Mouse (Mus musculus): ENCODE data around the gene Tmod1. TPM values are rescaled to one million over a fixed set of nuclear protein-coding genes. Genes with fewer than 3 reads are reported as not detected.

Tmod1 gene
- polyA plus RNA-seq, 1 experiment from 2014 or later = 203 TPM

- Histone ChIP-seq H3K27ac (ENCODE audit: low read depth, low read length) (peak overlapping the region; percentile 30), H3K4me1 (ENCODE audit: control insufficient read depth, insufficient read depth, low read length) (peaks cover 7% of the 10 kb centered on the region), H3K4me3 (ENCODE audit: low read depth, low read length) (no peak overlapping the region), H3K36me3 (ENCODE audit: control insufficient read depth, insufficient read depth, low read length) (peaks cover 19% of the 10 kb centered on the region), H3K9me3 (replicated peaks; ENCODE audit: control insufficient read depth, low read length) (no peaks in the 10 kb centered on the region), H3K27me3 (ENCODE audit: control insufficient read depth, insufficient read depth, low read length) (no peaks in the 10 kb centered on the region), H3K4me2 (no peak overlapping the region), H3K9ac (ENCODE audit: low read depth, low read length) (0 out of 2 replicates have a peak overlapping the region, but pooled peaks have one; percentile 29)
- no peak for ATAC-seq (replicated peaks; ENCODE audit: insufficient number of reproducible peaks, low FRiP score, low TSS enrichment)
- WGBS (ENCODE audit: insufficient replicate concordance) = 57% methylated on average over 7 of the region's 7 CpGs
These were observed 48.7 kb downstream of the Tmod1 start for GRCm38 (mm10) chr4:46087427-46087771.

GRCm38 (mm10) chr4:46087852-46088251 lies 49.1 kb downstream of the Tmod1 start:
- no peak overlapping the region for H3K4me3 ChIP-seq (ENCODE audit: low read depth, low read length)
- peak overlapping the region; percentile 30 for H3K27ac ChIP-seq (ENCODE audit: low read depth, low read length)
- WGBS (ENCODE audit: insufficient replicate concordance) = 39% methylated on average over 5 of the region's 5 CpGs
- H3K9ac ChIP-seq (ENCODE audit: low read depth, low read length) = 0 out of 2 replicates have a peak overlapping the region, but pooled peaks have one; percentile 29
- H3K27me3 ChIP-seq (ENCODE audit: control insufficient read depth, insufficient read depth, low read length) = no peaks in the 10 kb centered on the region
- ATAC-seq (replicated peaks; ENCODE audit: insufficient number of reproducible peaks, low FRiP score, low TSS enrichment) = no peak
- peaks cover 19% of the 10 kb centered on the region for H3K36me3 ChIP-seq (ENCODE audit: control insufficient read depth, insufficient read depth, low read length)
- peaks cover 7% of the 10 kb centered on the region for H3K4me1 ChIP-seq (ENCODE audit: control insufficient read depth, insufficient read depth, low read length)
- no peaks in the 10 kb centered on the region for H3K9me3 ChIP-seq (replicated peaks; ENCODE audit: control insufficient read depth, low read length)
- no peak overlapping the region for H3K4me2 ChIP-seq

GRCm38 (mm10) chr4:46089524-46090125 lies 50.9 kb downstream of the Tmod1 start:
- Histone ChIP-seq H3K4me1 (ENCODE audit: control insufficient read depth, insufficient read depth, low read length) (peaks cover 7% of the 10 kb centered on the region), H3K27ac (ENCODE audit: low read depth, low read length) (no peak overlapping the region), H3K27me3 (ENCODE audit: control insufficient read depth, insufficient read depth, low read length) (no peaks in the 10 kb centered on the region), H3K36me3 (ENCODE audit: control insufficient read depth, insufficient read depth, low read length) (peaks cover 13% of the 10 kb centered on the region), H3K4me3 (ENCODE audit: low read depth, low read length) (no peak overlapping the region), H3K9me3 (replicated peaks; ENCODE audit: control insufficient read depth, low read length) (no peaks in the 10 kb centered on the region), H3K9ac (ENCODE audit: low read depth, low read length) (no peak overlapping the region), H3K4me2 (no peak overlapping the region)
- 92% methylated on average over 14 of the region's 14 CpGs for WGBS (ENCODE audit: insufficient replicate concordance)
- ATAC-seq (replicated peaks; ENCODE audit: insufficient number of reproducible peaks, low FRiP score, low TSS enrichment) = no peak

GRCm38 (mm10) chr4:46092429-46093076 lies 53.8 kb downstream of the Tmod1 start:
- ATAC-seq (replicated peaks; ENCODE audit: insufficient number of reproducible peaks, low FRiP score, low TSS enrichment) = no peak
- Histone ChIP-seq H3K9ac (ENCODE audit: low read depth, low read length) (no peak overlapping the region; the same call in 1 of the 2 replicates), H3K27ac (ENCODE audit: low read depth, low read length) (no peak overlapping the region), H3K4me2 (no peak overlapping the region), H3K9me3 (replicated peaks; ENCODE audit: control insufficient read depth, low read length) (no peaks in the 10 kb centered on the region), H3K36me3 (ENCODE audit: control insufficient read depth, insufficient read depth, low read length) (peaks cover 21% of the 10 kb centered on the region), H3K4me1 (ENCODE audit: control insufficient read depth, insufficient read depth, low read length) (peaks cover 3% of the 10 kb centered on the region), H3K4me3 (ENCODE audit: low read depth, low read length) (no peak overlapping the region), H3K27me3 (ENCODE audit: control insufficient read depth, insufficient read depth, low read length) (no peaks in the 10 kb centered on the region)
- 91% methylated on average over 5 of the region's 5 CpGs for WGBS (ENCODE audit: insufficient replicate concordance)

GRCm38 (mm10) chr4:46094916-46095825 lies 56.4 kb downstream of the Tmod1 start:
- Histone ChIP-seq H3K9ac (ENCODE audit: low read depth, low read length) (no peak overlapping the region), H3K4me2 (no peak overlapping the region), H3K36me3 (ENCODE audit: control insufficient read depth, insufficient read depth, low read length) (peaks cover 20% of the 10 kb centered on the region), H3K27ac (ENCODE audit: low read depth, low read length) (no peak overlapping the region), H3K9me3 (replicated peaks; ENCODE audit: control insufficient read depth, low read length) (no peaks in the 10 kb centered on the region), H3K27me3 (ENCODE audit: control insufficient read depth, insufficient read depth, low read length) (no peaks in the 10 kb centered on the region), H3K4me1 (ENCODE audit: control insufficient read depth, insufficient read depth, low read length) (peaks cover 10% of the 10 kb centered on the region), H3K4me3 (ENCODE audit: low read depth, low read length) (no peak overlapping the region)
- ATAC-seq (replicated peaks; ENCODE audit: insufficient number of reproducible peaks, low FRiP score, low TSS enrichment) = no peak
- WGBS (ENCODE audit: insufficient replicate concordance) = 65% methylated on average over 15 of the region's 15 CpGs

- Histone ChIP-seq H3K27ac (ENCODE audit: low read depth, low read length) (no peak overlapping the region), H3K27me3 (ENCODE audit: control insufficient read depth, insufficient read depth, low read length) (no peaks in the 10 kb centered on the region), H3K4me3 (ENCODE audit: low read depth, low read length) (no peak overlapping the region), H3K9me3 (replicated peaks; ENCODE audit: control insufficient read depth, low read length) (no peaks in the 10 kb centered on the region), H3K9ac (ENCODE audit: low read depth, low read length) (no peak overlapping the region), H3K4me1 (ENCODE audit: control insufficient read depth, insufficient read depth, low read length) (peaks cover 16% of the 10 kb centered on the region), H3K36me3 (ENCODE audit: control insufficient read depth, insufficient read depth, low read length) (peaks cover 16% of the 10 kb centered on the region), H3K4me2 (no peak overlapping the region)
- no peak for ATAC-seq (replicated peaks; ENCODE audit: insufficient number of reproducible peaks, low FRiP score, low TSS enrichment)
- 85% methylated on average over 3 of the region's 3 CpGs for WGBS (ENCODE audit: insufficient replicate concordance)
These were observed 57.1 kb downstream of the Tmod1 start for GRCm38 (mm10) chr4:46095826-46096159.

GRCm38 (mm10) chr4:46096546-46096945 lies 57.8 kb downstream of the Tmod1 start:
- Histone ChIP-seq H3K27ac (ENCODE audit: low read depth, low read length) (no peak overlapping the region), H3K9ac (ENCODE audit: low read depth, low read length) (no peak overlapping the region), H3K27me3 (ENCODE audit: control insufficient read depth, insufficient read depth, low read length) (no peaks in the 10 kb centered on the region), H3K4me1 (ENCODE audit: control insufficient read depth, insufficient read depth, low read length) (peaks cover 24% of the 10 kb centered on the region), H3K4me3 (ENCODE audit: low read depth, low read length) (no peak overlapping the region), H3K36me3 (ENCODE audit: control insufficient read depth, insufficient read depth, low read length) (peaks cover 16% of the 10 kb centered on the region), H3K9me3 (replicated peaks; ENCODE audit: control insufficient read depth, low read length) (no peaks in the 10 kb centered on the region), H3K4me2 (no peak overlapping the region)
- ATAC-seq (replicated peaks; ENCODE audit: insufficient number of reproducible peaks, low FRiP score, low TSS enrichment) = no peak
- WGBS (ENCODE audit: insufficient replicate concordance) = 90% methylated on average over 7 of the region's 7 CpGs

- Histone ChIP-seq H3K9me3 (replicated peaks; ENCODE audit: control insufficient read depth, low read length) (no peaks in the 10 kb centered on the region), H3K36me3 (ENCODE audit: control insufficient read depth, insufficient read depth, low read length) (peaks cover 21% of the 10 kb centered on the region), H3K9ac (ENCODE audit: low read depth, low read length) (no peak overlapping the region), H3K27me3 (ENCODE audit: control insufficient read depth, insufficient read depth, low read length) (no peaks in the 10 kb centered on the region), H3K4me1 (ENCODE audit: control insufficient read depth, insufficient read depth, low read length) (peaks cover 28% of the 10 kb centered on the region), H3K4me3 (ENCODE audit: low read depth, low read length) (no peak overlapping the region), H3K27ac (ENCODE audit: low read depth, low read length) (no peak overlapping the region), H3K4me2 (no peak overlapping the region)
- 94% methylated on average over 2 of the region's 2 CpGs for WGBS (ENCODE audit: insufficient replicate concordance)
- no peak for ATAC-seq (replicated peaks; ENCODE audit: insufficient number of reproducible peaks, low FRiP score, low TSS enrichment)
These were observed 58.9 kb downstream of the Tmod1 start for GRCm38 (mm10) chr4:46097591-46097990.

All from heart, embryonic 11.5 days (tissue).